Mouse (Mus musculus) fat pad, adult 2 months (tissue): ENCODE results near the gene Gjb6.

ENCODE experiments used
- DNase-seq: peaks from one replicate; pipeline ENCODE4 v3.0.0-alpha.2; 2011; ENCODE audit warnings: low read depth, low spot score; ENCODE audit errors: extremely low read depth

Gjb6 gene

DNA sequence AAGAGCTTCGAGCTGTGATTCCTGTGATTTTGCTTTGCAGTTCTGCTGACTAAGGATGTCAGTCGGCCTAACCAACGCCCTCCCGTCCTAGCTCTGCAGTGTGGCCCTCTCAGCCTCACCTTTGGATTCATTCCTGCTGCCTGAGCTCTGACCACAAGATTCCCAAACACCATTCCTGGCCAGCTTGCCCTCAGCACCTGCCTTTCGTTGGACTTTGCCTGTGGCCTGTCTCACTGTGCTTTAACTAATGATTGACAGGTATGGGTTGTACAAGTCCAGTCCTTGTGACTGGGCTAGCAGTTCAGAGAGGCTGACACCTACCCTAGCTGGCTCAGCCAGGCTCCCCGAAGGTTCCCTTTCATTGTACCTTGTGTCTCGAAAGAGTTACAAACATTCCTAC lies 44.3 kb downstream of the Gjb6 start:
- DNase-seq = no peak

GRCm38 (mm10) chr14:57084180-57084668 lies 49.2 kb downstream of the Gjb6 start:
- DNase-seq = no peak

- DNase-seq = no peak
Observed at GRCm38 (mm10) chr14:57082863-57083262, 50.5 kb downstream of the Gjb6 start.

DNA sequence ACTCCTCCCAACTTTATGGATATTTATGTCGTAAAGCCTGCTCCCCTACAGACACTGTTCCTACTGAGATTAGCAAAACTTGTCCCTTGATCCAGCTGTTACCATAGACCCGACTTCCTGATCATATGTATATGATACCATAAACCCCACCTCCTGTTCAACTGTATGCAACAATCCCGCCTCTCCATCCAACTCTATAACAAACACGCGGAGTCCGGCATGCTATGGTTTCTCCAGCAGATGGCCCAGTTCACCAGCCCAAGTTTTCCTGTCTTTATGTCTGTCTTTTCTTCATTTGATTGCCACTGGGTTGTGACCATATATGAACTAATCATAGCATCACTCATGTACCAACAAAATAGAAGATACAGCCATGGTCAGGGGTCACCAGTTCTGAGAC lies 57.9 kb downstream of the Gjb6 start:
- no peak for DNase-seq
